Comparison of ENCODE assay signal across 10 mouse cellular contexts in genomic region chr2:73680425-73681027, GRCm38 (mm10).
DNase-seq lines count a peak whose midpoint lies in the region; TF ChIP-seq lines count a peak whose summit lies in the region.
"Had no signal": no experiment of that assay in that cellular context is flagged by ENCODE, and none has a peak within 500 bp of the region (broad histone marks: within the 10 kb centered on the region; RNA-seq: fewer than 3 reads in every experiment).

No protein-coding gene starts in this region.

- no peak for TF ChIP-seq CTCF in layer of hippocampus, adult 2 months (conservative IDR thresholded peaks at IDR 0.05)

- peak overlapping the region; percentile 43; the same call in 1 of the 2 replicates for H3K27ac ChIP-seq in layer of hippocampus, adult 2 months

- DNase-seq in cerebellum, postnatal 10 days: peak; percentile 86 to 89
- DNase-seq in cerebellum, adult 11-12 months: no peak
- peak in 1 of 2 experiments; percentile 47 for DNase-seq in layer of hippocampus, adult 2 months (ENCODE audit: low spot score in 2 of 2)
- no peak for DNase-seq in layer of hippocampus, postnatal 25 days (ENCODE audit: extremely low spot score in 1 of 2, low spot score in 1 of 2)
- peak; percentile 49 for DNase-seq in brain, embryonic 18.5 days (ENCODE audit: low read depth, low spot score)
- peak; percentile 39 for DNase-seq in lung, postnatal 10 days
- DNase-seq in ovary, postnatal 36 days (ENCODE audit: low spot score): no peak
- no peak for DNase-seq in MN1 (ENCODE audit: low spot score)
- DNase-seq: kidney, adult 8-10 months; liver, postnatal 0 days had no signal

- H3K4me3 ChIP-seq in layer of hippocampus, adult 2 months: no peak overlapping the region

Comparison
In these comparisons a context has a peak if more than half of its experiments do, and no peak if none do; other contexts are left out.
1. DNase-seq: peak in cerebellum, postnatal 10 days (2 of 2), brain, embryonic 18.5 days (single experiment) and lung, postnatal 10 days (single experiment); none in cerebellum, adult 11-12 months (single experiment), layer of hippocampus, postnatal 25 days (0 of 2), ovary, postnatal 36 days (single experiment) and MN1 (single experiment).